Mouse (Mus musculus): ENCODE measurements at regions not wholly inside any gene's neighbourhood (a gene's known extent, or its start where the extent isn't known, plus 50 kb on each side); places are given as distances from the start of the nearest gene placed in this dataset.

GRCm38 (mm10) chr12:70614686-70615085 is 161.8 kb downstream of the Tmx1 start:
- no peak for TF ChIP-seq CTCF (IDR thresholded peaks at IDR 0.05)
- TF ChIP-seq EP300 (IDR thresholded peaks at IDR 0.05; ENCODE audit: insufficient read depth, low read depth, low read length): no peak

Data from heart, adult 2 months (tissue).